Mouse (Mus musculus): ENCODE data around the gene Pmch.

Pmch gene

GRCm38 (mm10) chr10:88090772-88091171, at the start of gene Pmch:
TSS of gene Pmch (plus strand) at chr10:88091072.
- no peak for DNase-seq (ENCODE audit: low read depth in 1 of 2, low spot score in 2 of 2)

GRCm38 (mm10) chr10:88044297-88044696, 46.6 kb upstream of the Pmch start:
- DNase-seq (ENCODE audit: low read depth in 1 of 2, low spot score in 2 of 2), result no peak

GRCm38 (mm10) chr10:88046098-88046771, 44.6 kb upstream of the Pmch start:
- no peak for DNase-seq (ENCODE audit: low read depth in 1 of 2, low spot score in 2 of 2)

GRCm38 (mm10) chr10:88054233-88054985, 36.5 kb upstream of the Pmch start:
- no peak for DNase-seq (ENCODE audit: low read depth in 1 of 2, low spot score in 2 of 2)

GRCm38 (mm10) chr10:88056950-88057649, 33.8 kb upstream of the Pmch start:
- no peak for DNase-seq (ENCODE audit: low read depth in 1 of 2, low spot score in 2 of 2)

GRCm38 (mm10) chr10:88063436-88063835, 27.4 kb upstream of the Pmch start:
- DNase-seq (ENCODE audit: low read depth in 1 of 2, low spot score in 2 of 2), result no peak

- DNase-seq (ENCODE audit: low read depth in 1 of 2, low spot score in 2 of 2), result no peak
Measured at GRCm38 (mm10) chr10:88064872-88065271, 26.0 kb upstream of the Pmch start.

- DNase-seq (ENCODE audit: low read depth in 1 of 2, low spot score in 2 of 2), result no peak
Measured at GRCm38 (mm10) chr10:88067377-88067776, 23.5 kb upstream of the Pmch start.

- DNase-seq (ENCODE audit: low read depth in 1 of 2, low spot score in 2 of 2), result no peak
Measured at GRCm38 (mm10) chr10:88106169-88106568, 15.3 kb downstream of the Pmch start.

GRCm38 (mm10) chr10:88113290-88113689, 22.4 kb downstream of the Pmch start:
- DNase-seq (ENCODE audit: low read depth in 1 of 2, low spot score in 2 of 2), result no peak

GRCm38 (mm10) chr10:88119721-88120120, 28.8 kb downstream of the Pmch start:
- DNase-seq (ENCODE audit: low read depth in 1 of 2, low spot score in 2 of 2), result no peak

- no peak for DNase-seq (ENCODE audit: low read depth in 1 of 2, low spot score in 2 of 2)
Measured at GRCm38 (mm10) chr10:88135630-88136029, 44.8 kb downstream of the Pmch start.

Data from monocyte, adult 2 months (primary cell).